Mouse (Mus musculus) common myeloid progenitor, adult 5-6 weeks (primary cell): ENCODE data around the gene Zfp865. TPM values are rescaled to one million over a fixed set of nuclear protein-coding genes. Genes with fewer than 3 reads are reported as not detected.
"Not testable (repeated sequence)": the region's sequence is repeated elsewhere in the genome, so short reads cannot be mapped to it uniquely, and the experiment has no call there.

Source experiments
- ATAC-seq: replicated peaks from 2 replicates; pipeline ENCODE4 v1.8.0; 2016; ENCODE audit warnings: low read depth, mild to moderate bottlenecking, moderate TSS enrichment, inconsistent platforms; ENCODE audit not compliant: poor library complexity, severe bottlenecking
- total RNA-seq: library from RNA; stranded (forward); fragments of 200-1000, 187-1606 nt; gene quantifications from 2 replicates; pipeline ENCODE4 v1.2.3, GENCODE M21; 2017

Zfp865 gene
- total RNA-seq, 1 experiment from 2014 or later, result 14.3 TPM

DNA sequence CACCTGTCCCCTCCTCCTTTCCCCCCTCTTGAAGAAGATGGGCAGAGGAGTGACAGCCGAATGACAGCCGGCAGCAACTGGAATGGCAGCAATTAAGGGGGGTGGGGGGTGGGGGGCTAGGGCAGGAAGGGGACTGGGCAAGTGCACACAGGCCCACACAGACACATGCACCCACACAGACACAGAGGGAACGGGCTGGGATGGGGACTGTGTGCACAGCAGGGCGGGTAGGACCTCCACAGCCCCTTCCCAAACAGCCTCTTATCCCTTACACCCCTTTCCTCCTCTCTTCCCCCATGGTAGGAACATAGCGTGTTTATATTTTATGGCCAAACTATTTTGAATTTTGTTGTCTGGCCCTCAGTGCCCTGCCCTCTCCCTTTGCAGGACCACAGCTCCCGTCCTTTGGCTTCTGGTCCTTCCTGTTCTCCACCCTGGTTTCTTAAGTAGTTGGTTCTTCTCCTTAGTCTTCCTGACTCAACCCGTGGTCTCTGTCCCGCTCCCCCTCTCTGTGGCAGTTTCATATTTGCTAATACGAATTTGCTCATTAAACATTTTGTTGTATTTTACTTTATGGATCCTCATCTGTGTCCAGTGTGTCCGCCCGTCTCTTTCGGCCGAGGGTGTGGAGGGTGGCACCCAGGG is 59.3 kb downstream of the Zfp865 start:
- not testable (repeated sequence) for ATAC-seq

- peak; percentile 94 for ATAC-seq
Observed at GRCm38 (mm10) chr7:5080010-5080751, 60.0 kb downstream of the Zfp865 start, which contains the start of gene Epn1. TSS of gene Epn1 (plus strand) at chr7:5080235.

DNA sequence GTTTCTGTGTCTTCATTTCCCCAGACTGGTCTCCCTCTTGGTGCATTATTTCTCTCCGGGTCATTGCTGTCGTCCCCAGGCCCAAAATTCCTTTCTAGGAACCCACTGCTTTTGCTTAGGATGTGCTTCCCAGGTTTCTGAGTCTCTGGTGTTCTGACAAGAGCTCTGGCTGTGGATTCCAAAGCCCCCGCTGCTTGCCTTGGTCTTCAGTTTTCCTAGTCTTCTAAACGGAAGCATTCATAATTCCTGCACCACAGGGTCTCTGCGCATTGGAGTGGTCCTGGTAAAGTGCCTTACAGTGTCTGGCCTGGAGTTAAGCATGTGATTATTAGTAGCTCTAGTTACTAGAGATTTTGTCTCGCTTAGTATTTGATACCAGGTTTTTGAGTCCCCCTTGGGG is 60.6 kb downstream of the Zfp865 start:
- no peak for ATAC-seq

GRCm38 (mm10) chr7:5081241-5081640 is 61.1 kb downstream of the Zfp865 start:
- no peak for ATAC-seq

DNA sequence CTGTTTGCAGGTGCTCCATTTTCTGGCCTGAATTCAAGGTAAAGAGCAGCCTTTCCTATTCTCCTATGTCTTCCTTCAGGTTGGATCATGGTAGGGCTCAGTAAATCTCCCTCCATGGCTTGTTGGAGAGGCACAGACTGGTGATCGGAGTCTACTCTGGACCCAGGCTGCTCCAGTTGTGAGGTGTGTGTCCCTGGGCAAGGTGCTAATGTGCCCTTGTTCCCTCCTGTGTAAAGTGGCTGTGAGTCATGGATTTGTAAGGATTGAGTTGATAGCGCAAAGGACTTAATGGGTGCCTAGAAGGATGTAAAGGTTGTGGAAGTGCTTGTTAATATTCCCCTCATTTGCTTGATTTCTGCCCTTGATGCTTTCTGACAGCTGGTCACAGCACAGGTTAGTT is 61.8 kb downstream of the Zfp865 start:
- no peak for ATAC-seq

DNA sequence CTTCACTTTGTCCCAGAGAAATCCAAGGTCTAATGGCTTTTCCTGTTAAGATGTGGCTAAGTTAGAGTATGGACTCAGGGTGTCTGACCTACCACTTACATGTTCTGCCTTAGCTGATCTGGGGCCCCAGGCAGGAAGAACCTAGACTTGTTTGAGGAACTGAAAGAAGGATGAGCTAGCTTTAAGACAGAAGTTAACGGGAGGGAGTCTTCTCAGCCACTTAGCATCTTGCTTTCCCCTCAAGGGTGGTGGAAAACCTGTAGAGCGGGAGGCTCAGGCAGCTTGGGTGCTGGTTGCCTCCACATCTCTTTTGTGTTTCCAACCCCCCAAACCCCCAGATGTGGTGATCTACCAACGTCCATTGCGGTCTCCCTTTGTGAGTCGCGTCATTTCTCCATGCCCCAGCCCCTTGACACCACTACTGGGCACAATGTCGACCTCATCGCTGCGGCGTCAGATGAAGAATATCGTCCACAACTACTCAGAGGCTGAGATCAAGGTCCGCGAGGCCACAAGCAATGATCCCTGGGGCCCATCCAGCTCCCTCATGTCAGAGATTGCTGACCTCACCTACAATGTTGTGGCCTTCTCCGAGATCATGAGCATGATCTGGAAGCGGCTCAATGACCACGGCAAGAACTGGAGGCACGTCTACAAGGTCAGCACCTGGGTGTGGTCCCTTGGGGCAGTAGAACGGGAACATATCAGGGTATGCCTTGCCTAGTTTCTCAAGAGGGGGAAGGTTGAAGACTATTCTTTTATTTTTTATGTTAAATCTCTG is 63.3 kb downstream of the Zfp865 start:
- ATAC-seq, result peak; percentile 27

GRCm38 (mm10) chr7:5085512-5085911 is 65.3 kb downstream of the Zfp865 start:
- ATAC-seq, result peak; percentile 47

Other genes with a start within 250 kb of the Zfp865 start
- not detected in 2 replicates for gene Fam71e2, start 249.1 kb upstream of the Zfp865 start, total RNA-seq
- 0.59 TPM in 1 of 2 replicates, not detected in the other for gene Il11, start 237.5 kb upstream of the Zfp865 start, total RNA-seq
- not detected in 2 replicates for gene Tmem190, start 237.4 kb upstream of the Zfp865 start, total RNA-seq
- 7.0 and 8.4 TPM in 2 replicates for gene Tmem238, start 230.7 kb upstream of the Zfp865 start, total RNA-seq
- 690 and 777 TPM in 2 replicates for gene Rpl28, start 227.5 kb upstream of the Zfp865 start, total RNA-seq
- gene Ube2s, start 207.8 kb upstream of the Zfp865 start, total RNA-seq, result 190 and 203 TPM in 2 replicates
- gene Shisa7, start 175.7 kb upstream of the Zfp865 start, total RNA-seq, result 0.05 TPM in 2 replicates
- 8.0 and 70.9 TPM in 2 replicates for gene Isoc2b, start 150.1 kb upstream of the Zfp865 start, total RNA-seq
- gene Isoc2a, start 143.2 kb upstream of the Zfp865 start, total RNA-seq, result 3.8 and 6.5 TPM in 2 replicates
- not detected in 2 replicates for gene Gm36210, start 113.9 kb upstream of the Zfp865 start, total RNA-seq
- gene Zfp628, start 105.2 kb upstream of the Zfp865 start, total RNA-seq, result 2.4 and 3.2 TPM in 2 replicates
- 0.32 TPM in 1 of 2 replicates, not detected in the other for gene Nat14, start 98.3 kb upstream of the Zfp865 start, total RNA-seq
- not detected in 2 replicates for gene Ssc5d, start 94.6 kb upstream of the Zfp865 start, total RNA-seq
- not detected in 2 replicates for gene Sbk2, start 56.0 kb upstream of the Zfp865 start, total RNA-seq
- 0.19 TPM in 1 of 2 replicates, not detected in the other for gene Sbk3, start 49.2 kb upstream of the Zfp865 start, total RNA-seq
- 4.1 and 8.3 TPM in 2 replicates for gene Zfp579, start 24.2 kb upstream of the Zfp865 start, total RNA-seq
- 2.2 and 7.4 TPM in 2 replicates for gene Zfp524, start 6.0 kb upstream of the Zfp865 start, total RNA-seq
- gene Fiz1, start 5.7 kb upstream of the Zfp865 start, total RNA-seq, result 20.0 and 21.1 TPM in 2 replicates
- not detected in 2 replicates for gene Gm44973, start 4.9 kb upstream of the Zfp865 start, total RNA-seq
- gene Ccdc106, start 177 bp downstream of the Zfp865 start, total RNA-seq, result 0.14 and 1.1 TPM in 2 replicates
- 2.5 TPM in 1 of 2 replicates, not detected in the other for gene 4632433K11Rik, start 13.7 kb downstream of the Zfp865 start, total RNA-seq
- 2.7 and 2.9 TPM in 2 replicates for gene Zfp784, start 18.1 kb downstream of the Zfp865 start, total RNA-seq
- 1.8 and 3.6 TPM in 2 replicates for gene Zfp580, start 31.2 kb downstream of the Zfp865 start, total RNA-seq
- gene U2af2, start 41.8 kb downstream of the Zfp865 start, total RNA-seq, result 220 and 260 TPM in 2 replicates
- 42.9 and 53.0 TPM in 2 replicates for gene Epn1, start 59.9 kb downstream of the Zfp865 start, total RNA-seq
- not detected in 2 replicates for gene Rfpl4, start 96.6 kb downstream of the Zfp865 start, total RNA-seq
- gene Rasl2-9, start 105.6 kb downstream of the Zfp865 start, total RNA-seq, result not detected in 2 replicates
- gene Vmn1r55, start 129.3 kb downstream of the Zfp865 start, total RNA-seq, result not detected in 2 replicates
- not detected in 2 replicates for gene Vmn1r56, start 176.4 kb downstream of the Zfp865 start, total RNA-seq
- gene Vmn1r57, start 198.1 kb downstream of the Zfp865 start, total RNA-seq, result not detected in 2 replicates